Mouse (Mus musculus) midbrain, embryonic 13.5 days (tissue): ENCODE measurements around the gene Ccdc125. TPM values are rescaled to one million over a fixed set of nuclear protein-coding genes. Genes with fewer than 3 reads are reported as not detected.

ENCODE experiments used
- ATAC-seq: fragments of 200-750 bp; cut with Nextera tagmentation; 2 replicates; pipeline ENCODE4 v1.8.0; 2017; ENCODE audit warnings: mild to moderate bottlenecking, moderate TSS enrichment, moderate library complexity
- H3K27ac ChIP-seq: fragments of 300-500 bp; sonication (generic); 2 replicates; pipeline ENCODE4 v1.5.1; 2015; ENCODE audit warnings: inconsistent platforms, mild to moderate bottlenecking, moderate library complexity
- H3K27me3 ChIP-seq: fragments of 300-500 bp; sonication (generic); 2 replicates; pipeline ENCODE4 v1.6.1; 2015; ENCODE audit warnings: mild to moderate bottlenecking, inconsistent platforms
- H3K36me3 ChIP-seq: fragments of 300-500 bp; sonication (generic); 2 replicates; pipeline ENCODE4 v1.6.1; 2015; ENCODE audit warnings: mild to moderate bottlenecking, inconsistent platforms
- H3K4me1 ChIP-seq: fragments of 300-500 bp; sonication (generic); replicated peaks from 2 replicates; pipeline ENCODE4 v1.6.1; 2015; ENCODE audit warnings: inconsistent platforms
- H3K4me2 ChIP-seq: fragments of 300-500 bp; sonication (generic); replicated peaks from 2 replicates; pipeline ENCODE4 v1.6.1; 2015; ENCODE audit warnings: moderate library complexity, mild to moderate bottlenecking, inconsistent platforms
- H3K4me3 ChIP-seq: fragments of 300-500 bp; sonication (generic); replicated peaks from 2 replicates; pipeline ENCODE4 v1.5.1; 2015; ENCODE audit warnings: mild to moderate bottlenecking, inconsistent platforms
- H3K9ac ChIP-seq: fragments of 300-500 bp; sonication (generic); replicated peaks from 2 replicates; pipeline ENCODE4 v1.6.1; 2015; ENCODE audit warnings: mild to moderate bottlenecking, inconsistent platforms
- H3K9me3 ChIP-seq: fragments of 300-500 bp; sonication (generic); 2 replicates; pipeline ENCODE4 v1.6.1; 2016; ENCODE audit warnings: mild to moderate bottlenecking, inconsistent platforms
- WGBS: fragments of 180-500 bp; shearing (Covaris S2); methylation state at CpG from one replicate; pipeline ENCODE4 v1.1.7; 2015; 5-methylcytosine and 5-hydroxymethylcytosine counted together
- polyA plus RNA-seq: library from polyadenylated mRNA; unstranded; fragments of >200 nt; fragmentation: Nextera tagmentation; extraction: Ambion mirVana; gene quantifications from 2 replicates; pipeline ENCODE4 v1.2.1, GENCODE M21; 2015

The Ccdc125 gene
- polyA plus RNA-seq, 1 experiment from 2014 or later, result 2.1 TPM

GRCm38 (mm10) chr13:100675936-100676635 is 6.6 kb downstream of the Ccdc125 start:
- no peak overlapping the region for H3K27ac ChIP-seq
- H3K9me3 ChIP-seq, result 0 out of 2 replicates have a peak, but pooled peaks cover 3% of the 10 kb centered on the region
- H3K4me3 ChIP-seq, result no peak overlapping the region
- ATAC-seq, result no peak
- WGBS, result 91% methylated on average over 15 of the region's 15 CpGs
- no peaks in the 10 kb centered on the region for H3K36me3 ChIP-seq
- H3K4me2 ChIP-seq, result no peak overlapping the region
- H3K9ac ChIP-seq, result no peak overlapping the region
- no peaks in the 10 kb centered on the region for H3K27me3 ChIP-seq
- no peaks in the 10 kb centered on the region for H3K4me1 ChIP-seq

GRCm38 (mm10) chr13:100681615-100682014 is 12.1 kb downstream of the Ccdc125 start:
- Histone ChIP-seq H3K9me3 (no peaks in the 10 kb centered on the region), H3K36me3 (no peaks in the 10 kb centered on the region), H3K4me2 (no peak overlapping the region), H3K4me3 (no peak overlapping the region), H3K9ac (no peak overlapping the region), H3K4me1 (no peaks in the 10 kb centered on the region), H3K27ac (no peak overlapping the region), H3K27me3 (no peaks in the 10 kb centered on the region)
- 86% methylated on average over 8 of the region's 8 CpGs for WGBS
- ATAC-seq, result no peak

- H3K27me3 ChIP-seq, result no peaks in the 10 kb centered on the region
- WGBS, result 88% methylated on average over 2 of the region's 2 CpGs
Measured at GRCm38 (mm10) chr13:100682837-100683236, 13.3 kb downstream of the Ccdc125 start.

GRCm38 (mm10) chr13:100684355-100684754 is 14.8 kb downstream of the Ccdc125 start:
- no peak overlapping the region for H3K4me2 ChIP-seq
- no peaks in the 10 kb centered on the region for H3K27me3 ChIP-seq
- H3K27ac ChIP-seq, result no peak overlapping the region
- ATAC-seq, result no peak
- H3K4me1 ChIP-seq, result no peaks in the 10 kb centered on the region
- WGBS, result 74% methylated on average over 2 of the region's 2 CpGs
- H3K4me3 ChIP-seq, result no peak overlapping the region
- H3K9ac ChIP-seq, result no peak overlapping the region
- H3K9me3 ChIP-seq, result no peaks in the 10 kb centered on the region
- no peaks in the 10 kb centered on the region for H3K36me3 ChIP-seq

More at GRCm38 (mm10) chr13:100682837-100683236, 13.3 kb downstream of the Ccdc125 start:
- Histone ChIP-seq H3K9me3 (no peaks in the 10 kb centered on the region), H3K36me3 (no peaks in the 10 kb centered on the region), H3K4me2 (no peak overlapping the region), H3K4me3 (no peak overlapping the region), H3K9ac (no peak overlapping the region), H3K4me1 (no peaks in the 10 kb centered on the region), H3K27ac (no peak overlapping the region)
- ATAC-seq, result no peak

- no peak overlapping the region for H3K4me2 ChIP-seq
- 67% methylated on average over 7 of the region's 7 CpGs for WGBS
- ATAC-seq, result no peak
- no peak overlapping the region for H3K4me3 ChIP-seq
- H3K27ac ChIP-seq, result no peak overlapping the region
- no peaks in the 10 kb centered on the region for H3K9me3 ChIP-seq
- H3K9ac ChIP-seq, result no peak overlapping the region
- H3K27me3 ChIP-seq, result no peaks in the 10 kb centered on the region
- H3K36me3 ChIP-seq, result no peaks in the 10 kb centered on the region
- H3K4me1 ChIP-seq, result no peaks in the 10 kb centered on the region
Measured at GRCm38 (mm10) chr13:100687513-100687912, 18.0 kb downstream of the Ccdc125 start.

GRCm38 (mm10) chr13:100697541-100697940 is 28.0 kb downstream of the Ccdc125 start:
- Histone ChIP-seq H3K4me3 (no peak overlapping the region), H3K27me3 (no peaks in the 10 kb centered on the region), H3K4me2 (no peak overlapping the region), H3K9ac (no peak overlapping the region), H3K9me3 (no peaks in the 10 kb centered on the region), H3K4me1 (no peaks in the 10 kb centered on the region), H3K27ac (no peak overlapping the region), H3K36me3 (peaks cover 52% of the 10 kb centered on the region)
- ATAC-seq, result no peak
- WGBS, result 98% methylated on average over 3 of the region's 3 CpGs

GRCm38 (mm10) chr13:100698866-100699265 is 29.3 kb downstream of the Ccdc125 start:
- Histone ChIP-seq H3K4me2 (no peak overlapping the region), H3K27ac (no peak overlapping the region), H3K4me1 (no peaks in the 10 kb centered on the region), H3K4me3 (no peak overlapping the region), H3K9me3 (no peaks in the 10 kb centered on the region), H3K36me3 (peaks cover 64% of the 10 kb centered on the region), H3K27me3 (no peaks in the 10 kb centered on the region), H3K9ac (no peak overlapping the region)
- 97% methylated on average over 10 of the region's 10 CpGs for WGBS
- no peak for ATAC-seq

- 97% methylated on average over 2 of the region's 2 CpGs for WGBS
- peaks cover 81% of the 10 kb centered on the region for H3K36me3 ChIP-seq
- H3K4me3 ChIP-seq, result no peak overlapping the region
- no peaks in the 10 kb centered on the region for H3K27me3 ChIP-seq
- no peak overlapping the region for H3K4me2 ChIP-seq
- no peaks in the 10 kb centered on the region for H3K4me1 ChIP-seq
- no peak for ATAC-seq
- H3K9ac ChIP-seq, result no peak overlapping the region
- H3K9me3 ChIP-seq, result no peaks in the 10 kb centered on the region
- no peak overlapping the region for H3K27ac ChIP-seq
Measured at GRCm38 (mm10) chr13:100703468-100703867, 34.0 kb downstream of the Ccdc125 start.

GRCm38 (mm10) chr13:100706206-100706605 is 36.7 kb downstream of the Ccdc125 start:
- no peak overlapping the region for H3K9ac ChIP-seq
- H3K9me3 ChIP-seq, result no peaks in the 10 kb centered on the region
- ATAC-seq, result no peak
- no peak overlapping the region for H3K4me2 ChIP-seq
- H3K36me3 ChIP-seq, result peaks cover 88% of the 10 kb centered on the region
- no peak overlapping the region for H3K27ac ChIP-seq
- H3K27me3 ChIP-seq, result no peaks in the 10 kb centered on the region
- 93% methylated on average over 7 of the region's 7 CpGs for WGBS
- H3K4me1 ChIP-seq, result no peaks in the 10 kb centered on the region
- no peak overlapping the region for H3K4me3 ChIP-seq

GRCm38 (mm10) chr13:100715467-100715866 is 46.0 kb downstream of the Ccdc125 start:
- ATAC-seq, result no peak
- Histone ChIP-seq H3K27me3 (no peaks in the 10 kb centered on the region), H3K4me2 (no peak overlapping the region), H3K27ac (no peak overlapping the region), H3K4me1 (no peaks in the 10 kb centered on the region), H3K9me3 (no peaks in the 10 kb centered on the region), H3K9ac (no peak overlapping the region), H3K4me3 (no peak overlapping the region), H3K36me3 (peaks cover 80% of the 10 kb centered on the region)
- 91% methylated on average over 6 of the region's 6 CpGs for WGBS

- Histone ChIP-seq H3K9me3 (no peaks in the 10 kb centered on the region), H3K36me3 (peaks cover 49% of the 10 kb centered on the region), H3K4me3 (no peak overlapping the region), H3K27ac (no peak overlapping the region), H3K9ac (no peak overlapping the region), H3K4me2 (no peak overlapping the region), H3K27me3 (no peaks in the 10 kb centered on the region), H3K4me1 (0 out of 2 replicates have a peak, but pooled peaks cover 5% of the 10 kb centered on the region)
- ATAC-seq, result no peak
- 91% methylated on average over 5 of the region's 5 CpGs for WGBS
Measured at GRCm38 (mm10) chr13:100721656-100722055, 52.1 kb downstream of the Ccdc125 start.

- H3K36me3 ChIP-seq, result peaks cover 47% of the 10 kb centered on the region
- H3K4me1 ChIP-seq, result peaks cover 18% of the 10 kb centered on the region
- H3K9me3 ChIP-seq, result no peaks in the 10 kb centered on the region
- WGBS, result 83% methylated on average over 7 of the region's 7 CpGs
- no peak overlapping the region for H3K27ac ChIP-seq
- H3K4me2 ChIP-seq, result no peak overlapping the region
- H3K27me3 ChIP-seq, result no peaks in the 10 kb centered on the region
- H3K9ac ChIP-seq, result no peak overlapping the region
- no peak for ATAC-seq
- H3K4me3 ChIP-seq, result no peak overlapping the region
Measured at GRCm38 (mm10) chr13:100724051-100724754, 54.7 kb downstream of the Ccdc125 start.
